Mouse (Mus musculus) layer of hippocampus, adult 6 months (tissue): Measurements from ENCODE around the gene Vmn1r22. TPM values are rescaled to one million over a fixed set of nuclear protein-coding genes. Genes with fewer than 3 reads are reported as not detected.

ENCODE experiments used
- long read RNA-seq, 2 experiments: library from polyadenylated mRNA; unstranded; transcript quantifications; one replicate each; pipeline ENCODE4 v2.0.0; 2019 to 2020
- polyA plus RNA-seq: library from polyadenylated mRNA; unstranded; fragments of <200 nt; fragmentation: Nextera tagmentation; gene quantifications from 2 replicates; pipeline ENCODE4 v1.2.3, GENCODE M21; 2021

Vmn1r22 gene
- not detected in 2 replicates for polyA plus RNA-seq
- long read RNA-seq, experiment 1 = 0 reads
- long read RNA-seq, experiment 2 = 0 reads

DNA sequence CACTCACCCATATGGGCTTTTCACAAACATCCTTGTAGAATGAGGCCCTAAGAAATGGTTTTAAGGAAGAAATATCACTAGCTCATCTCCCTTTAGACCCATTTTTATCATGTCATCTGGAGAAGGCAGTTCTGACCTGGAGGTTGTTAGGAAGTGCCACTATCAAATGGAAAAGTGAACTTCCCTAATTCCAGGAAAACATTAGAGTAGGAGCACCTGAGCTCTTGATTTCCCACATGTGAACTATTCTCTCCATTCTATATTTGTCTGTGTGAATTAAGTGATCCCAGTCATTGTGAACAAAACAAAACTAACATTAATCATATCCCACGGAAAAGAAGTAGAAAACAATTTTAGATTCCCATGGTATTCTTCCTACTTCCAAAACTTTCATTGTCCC is at the start of gene Vmn1r22:
TSS of gene Vmn1r22 (minus strand) at position 101 of the 400 bp plus-strand sequence.

GRCm38 (mm10) chr6:57926738-57927137 is 18.9 kb upstream of the Vmn1r22 start, which contains the start of gene Vmn1r23:
TSS of gene Vmn1r23 (minus strand) at chr6:57926838.

DNA sequence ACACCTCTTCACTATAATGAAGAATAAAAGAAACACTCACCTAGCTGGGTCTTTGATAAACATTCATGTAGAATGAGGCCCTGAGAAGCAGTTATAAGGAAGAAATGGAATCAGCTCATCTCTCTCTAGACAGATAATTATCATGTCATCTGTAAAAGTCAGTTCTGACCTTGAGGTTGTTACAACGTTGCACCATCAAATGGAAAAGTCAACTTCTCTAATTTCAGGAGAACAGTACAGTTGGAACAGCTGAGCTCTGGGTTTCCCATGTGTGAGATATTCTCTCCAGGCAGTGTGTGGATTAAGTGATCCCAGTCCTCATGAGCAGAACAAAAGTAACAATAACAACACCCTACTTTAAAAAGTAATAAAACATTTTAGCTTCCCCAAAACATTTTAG is 57.5 kb downstream of the Vmn1r22 start, which contains the start of gene Vmn1r21:
TSS of gene Vmn1r21 (minus strand) at position 58 of the 400 bp plus-strand sequence.

Other genes starting within 250 kb of the Vmn1r22 start
- gene Pyurf, start 215.9 kb downstream of the Vmn1r22 start, polyA plus RNA-seq = 11.2 and 12.1 TPM in 2 replicates
- 34.1 and 34.4 TPM in 2 replicates for gene Lancl2, start 205.5 kb downstream of the Vmn1r22 start, polyA plus RNA-seq
- gene Vopp1, start 82.9 kb downstream of the Vmn1r22 start, polyA plus RNA-seq = 34.6 and 37.1 TPM in 2 replicates
- not detected in 2 replicates for gene Vmn1r21, start 57.7 kb downstream of the Vmn1r22 start, polyA plus RNA-seq
- not detected in 2 replicates for gene Vmn1r23, start 18.8 kb upstream of the Vmn1r22 start, polyA plus RNA-seq
- not detected in 2 replicates for gene Vmn1r24, start 53.5 kb upstream of the Vmn1r22 start, polyA plus RNA-seq
- gene Vmn1r25, start 72.8 kb upstream of the Vmn1r22 start, polyA plus RNA-seq = not detected in 2 replicates
- not detected in 2 replicates for gene Vmn1r26, start 107.1 kb upstream of the Vmn1r22 start, polyA plus RNA-seq